Mouse (Mus musculus): ENCODE results near the gene Selenoh. TPM values are rescaled to one million over a fixed set of nuclear protein-coding genes. Genes with fewer than 3 reads are reported as not detected.

Gene Selenoh
- polyA plus RNA-seq, 1 experiment from 2014 or later, result 57.6 TPM

DNA sequence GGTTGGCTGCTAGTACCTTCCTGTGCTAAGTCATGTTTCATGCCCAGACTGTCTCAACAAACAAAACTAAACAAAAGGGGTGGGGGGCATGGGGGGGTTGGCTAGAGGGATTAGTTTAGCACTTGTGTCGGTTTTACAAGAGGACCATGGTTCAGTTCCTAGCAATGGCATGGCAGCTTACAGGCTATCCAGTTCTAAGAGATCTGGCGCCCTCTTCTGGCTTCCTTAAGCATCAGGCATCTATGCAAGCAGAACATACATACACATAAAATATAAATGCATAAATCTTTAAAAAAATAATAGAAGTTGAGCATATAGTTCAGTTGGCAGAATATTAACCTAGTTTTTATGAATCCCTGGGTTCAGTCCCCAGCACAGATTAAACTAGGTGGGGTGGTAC is 7.7 kb downstream of the Selenoh start:
- DNase-seq (peak; percentile 74), ATAC-seq (no peak)
- no peaks in the 10 kb centered on the region; the same call in 1 of the 2 replicates for H3K9me3 ChIP-seq (ENCODE audit: low read length)
- peaks cover 4% of the 10 kb centered on the region; the same call in 1 of the 2 replicates for H3K4me1 ChIP-seq (ENCODE audit: insufficient read depth)
- H3K36me3 ChIP-seq (replicated peaks; ENCODE audit: insufficient read depth, low read length), result no peaks in the 10 kb centered on the region
- no peak overlapping the region for H3K4me3 ChIP-seq (ENCODE audit: low read depth, low read length)
- no peak overlapping the region for H3K27ac ChIP-seq (ENCODE audit: low read depth)
- H3K9ac ChIP-seq (replicated peaks), result no peak overlapping the region
- H3K4me2 ChIP-seq (ENCODE audit: low read depth, low read length), result no peak overlapping the region
- 24% methylated on average over 2 of the region's 2 CpGs for WGBS (ENCODE audit: insufficient replicate concordance)
- no peaks in the 10 kb centered on the region for H3K27me3 ChIP-seq (ENCODE audit: insufficient read depth, low read length)
- TF ChIP-seq EP300 (IDR thresholded peaks at IDR 0.05; ENCODE audit: low read depth) (no peak), CTCF (IDR thresholded peaks at IDR 0.05; ENCODE audit: low read depth) (peak; percentile 75)

GRCm38 (mm10) chr2:84660253-84660652 is 10.3 kb downstream of the Selenoh start:
- WGBS (ENCODE audit: insufficient replicate concordance), result 40% methylated on average over 3 of the region's 3 CpGs
- Histone ChIP-seq H3K36me3 (replicated peaks; ENCODE audit: insufficient read depth, low read length) (no peaks in the 10 kb centered on the region), H3K27ac (ENCODE audit: low read depth) (peak overlapping the region; percentile 81), H3K27me3 (ENCODE audit: insufficient read depth, low read length) (no peaks in the 10 kb centered on the region), H3K4me3 (ENCODE audit: low read depth, low read length) (no peak overlapping the region), H3K4me1 (ENCODE audit: insufficient read depth) (peaks cover 4% of the 10 kb centered on the region; the same call in 1 of the 2 replicates), H3K4me2 (ENCODE audit: low read depth, low read length) (no peak overlapping the region), H3K9ac (replicated peaks) (no peak overlapping the region), H3K9me3 (ENCODE audit: low read length) (no peaks in the 10 kb centered on the region; the same call in 1 of the 2 replicates)
- TF ChIP-seq CTCF (IDR thresholded peaks at IDR 0.05; ENCODE audit: low read depth) (peak; percentile 84), EP300 (IDR thresholded peaks at IDR 0.05; ENCODE audit: low read depth) (no peak)
- DNase-seq (peak; percentile 49), ATAC-seq (peak; percentile 94)

DNA sequence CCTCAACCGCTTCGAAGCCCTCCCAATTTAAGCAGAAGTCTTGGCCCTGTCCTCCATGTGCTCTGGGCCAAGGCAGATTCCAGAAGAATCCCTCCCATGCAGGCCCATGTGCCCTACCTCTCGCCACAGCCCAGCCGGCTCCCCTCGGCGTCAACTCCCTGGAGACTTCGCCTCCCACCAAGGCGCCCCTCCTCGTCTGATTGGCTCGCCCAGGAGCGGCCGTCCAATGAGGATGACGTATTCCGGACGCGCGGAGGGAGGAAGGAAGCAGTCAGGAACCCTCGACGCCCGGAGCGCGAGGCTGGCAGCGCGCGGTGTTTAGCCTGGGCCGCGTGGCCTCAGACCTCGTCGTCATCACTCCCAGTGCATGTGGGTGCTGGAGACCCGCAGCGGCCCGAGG is 11.8 kb downstream of the Selenoh start, which contains the start of gene Btbd18:
Btbd18 (plus strand) TSS at position 274 of the 400 bp plus-strand sequence.
- Histone ChIP-seq H3K4me2 (ENCODE audit: low read depth, low read length) (no peak within 1 kb of the TSS), H3K27me3 (ENCODE audit: insufficient read depth, low read length) (no peaks in the 10 kb centered on the region), H3K27ac (ENCODE audit: low read depth) (peak within 1 kb of the TSS; percentile 81), H3K4me3 (ENCODE audit: low read depth, low read length) (no peak within 1 kb of the TSS), H3K36me3 (replicated peaks; ENCODE audit: insufficient read depth, low read length) (no peaks in the 10 kb centered on the region), H3K9me3 (ENCODE audit: low read length) (no peaks in the 10 kb centered on the region; the same call in 1 of the 2 replicates), H3K4me1 (ENCODE audit: insufficient read depth) (peaks cover 4% of the 10 kb centered on the region; the same call in 1 of the 2 replicates), H3K9ac (replicated peaks) (no peak within 1 kb of the TSS)
- no peak for DNase-seq
- TF ChIP-seq EP300 (IDR thresholded peaks at IDR 0.05; ENCODE audit: low read depth) (no peak), CTCF (IDR thresholded peaks at IDR 0.05; ENCODE audit: low read depth) (no peak)
- ATAC-seq, result no peak
- whole genome bisulfite sequencing (ENCODE audit: insufficient replicate concordance), result 91% methylated on average over 32 of the region's 32 CpGs

DNA sequence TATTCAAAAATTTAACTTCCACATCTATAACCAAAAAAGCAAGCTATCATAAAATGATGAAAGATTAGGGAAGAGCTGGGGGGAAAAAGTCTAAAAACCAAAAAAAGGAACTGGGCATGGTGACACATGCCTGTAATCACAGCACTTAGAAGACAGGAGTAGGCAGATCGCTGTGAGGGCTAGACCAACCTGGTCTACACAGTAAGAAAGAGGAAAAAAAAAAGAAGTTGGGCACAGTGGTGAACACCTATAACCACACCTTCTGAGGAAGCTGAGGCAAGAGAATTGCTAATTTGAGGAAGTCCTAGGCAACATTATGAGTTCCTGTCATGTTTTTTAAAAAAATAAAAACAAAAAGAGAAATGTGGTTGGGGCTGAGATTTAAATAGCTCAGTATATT is 14.7 kb downstream of the Selenoh start:
- WGBS (ENCODE audit: insufficient replicate concordance), result 21% methylated on average over 1 of the region's 1 CpGs
- Histone ChIP-seq H3K27ac (ENCODE audit: low read depth) (no peak overlapping the region), H3K9ac (replicated peaks) (no peak overlapping the region), H3K4me1 (ENCODE audit: insufficient read depth) (peaks cover 9% of the 10 kb centered on the region; the same call in 1 of the 2 replicates), H3K9me3 (ENCODE audit: low read length) (no peaks in the 10 kb centered on the region), H3K4me2 (ENCODE audit: low read depth, low read length) (no peak overlapping the region), H3K4me3 (ENCODE audit: low read depth, low read length) (no peak overlapping the region), H3K27me3 (ENCODE audit: insufficient read depth, low read length) (no peaks in the 10 kb centered on the region), H3K36me3 (replicated peaks; ENCODE audit: insufficient read depth, low read length) (no peaks in the 10 kb centered on the region)
- TF ChIP-seq CTCF (IDR thresholded peaks at IDR 0.05; ENCODE audit: low read depth), result no peak
- no peak for TF ChIP-seq EP300 (IDR thresholded peaks at IDR 0.05; ENCODE audit: low read depth)
- no peak for ATAC-seq
- DNase-seq, result no peak

DNA sequence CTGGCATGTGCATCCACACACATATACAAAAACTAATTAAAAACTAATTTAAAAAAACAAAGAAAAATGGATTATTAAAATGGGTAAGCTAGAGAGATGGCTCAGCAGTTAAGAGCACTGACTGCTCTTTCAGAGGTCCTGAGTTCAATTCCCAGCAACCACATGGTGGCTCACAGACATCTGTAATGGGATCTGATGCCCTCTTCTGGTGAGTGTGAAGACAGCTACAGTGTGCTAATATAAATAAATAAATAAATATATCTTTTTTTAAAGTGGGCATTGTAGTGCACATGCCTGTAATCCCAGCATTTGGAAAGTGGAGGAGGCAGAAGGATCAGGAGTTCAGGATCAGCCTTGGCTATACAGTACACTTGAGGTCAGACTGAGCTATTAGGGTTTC is 17.2 kb downstream of the Selenoh start:
- DNase-seq, result no peak
- no peak for ATAC-seq
- Histone ChIP-seq H3K27ac (ENCODE audit: low read depth) (no peak overlapping the region), H3K27me3 (ENCODE audit: insufficient read depth, low read length) (no peaks in the 10 kb centered on the region), H3K9ac (replicated peaks) (no peak overlapping the region), H3K4me1 (ENCODE audit: insufficient read depth) (0 out of 2 replicates have a peak, but pooled peaks cover 4% of the 10 kb centered on the region), H3K4me2 (ENCODE audit: low read depth, low read length) (no peak overlapping the region), H3K36me3 (replicated peaks; ENCODE audit: insufficient read depth, low read length) (no peaks in the 10 kb centered on the region), H3K4me3 (ENCODE audit: low read depth, low read length) (no peak overlapping the region), H3K9me3 (ENCODE audit: low read length) (no peaks in the 10 kb centered on the region)
- TF ChIP-seq EP300 (IDR thresholded peaks at IDR 0.05; ENCODE audit: low read depth) (no peak), CTCF (IDR thresholded peaks at IDR 0.05; ENCODE audit: low read depth) (peak; percentile 55)

DNA sequence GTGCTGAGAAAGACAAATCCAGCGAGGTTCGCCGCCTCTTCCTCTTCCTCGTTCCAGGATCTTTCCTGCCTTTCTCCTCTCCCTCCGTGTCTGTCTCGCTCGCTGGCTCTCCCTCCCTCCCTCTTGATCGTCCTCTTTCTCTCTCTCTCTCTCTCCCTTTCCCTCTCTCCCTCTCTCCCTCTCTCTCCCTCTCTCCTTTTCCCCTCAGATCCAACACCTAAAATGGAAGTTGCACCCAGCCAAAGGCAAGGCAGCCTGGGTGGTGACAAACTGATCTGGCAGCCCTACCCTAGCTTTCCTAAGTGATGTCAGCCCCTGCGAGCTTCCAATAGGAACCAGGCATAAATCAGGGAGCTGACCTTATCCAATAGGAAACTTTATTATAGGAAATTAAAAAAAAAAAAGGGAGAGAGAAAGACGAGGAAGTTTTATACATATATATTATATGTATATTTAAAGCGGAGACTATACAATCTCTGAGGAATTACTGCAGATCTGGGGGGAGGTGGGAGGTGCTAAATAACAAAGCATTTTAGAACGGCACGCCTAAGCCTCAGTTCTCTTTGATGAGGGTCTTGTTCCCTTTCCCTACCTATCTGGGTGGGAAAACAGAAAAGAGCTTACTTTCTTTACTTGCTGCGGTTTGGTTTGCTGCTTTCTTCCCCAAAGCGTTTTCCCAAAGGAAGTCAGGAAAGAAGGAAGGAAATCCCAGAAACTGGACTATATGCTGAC is 19.9 kb downstream of the Selenoh start, which contains the start of gene Ctnnd1:
Ctnnd1 (minus strand) TSS at position 302 of the 732 bp plus-strand sequence.
- WGBS (ENCODE audit: insufficient replicate concordance), result 2% methylated on average over 15 of the region's 15 CpGs
- Histone ChIP-seq H3K4me2 (ENCODE audit: low read depth, low read length) (peak within 1 kb of the TSS; percentile 74), H3K27me3 (ENCODE audit: insufficient read depth, low read length) (no peaks in the 10 kb centered on the region), H3K27ac (ENCODE audit: low read depth) (peak within 1 kb of the TSS; percentile 96), H3K9ac (replicated peaks) (peak within 1 kb of the TSS; percentile 85), H3K9me3 (ENCODE audit: low read length) (no peaks in the 10 kb centered on the region), H3K4me1 (ENCODE audit: insufficient read depth) (peaks cover 23% of the 10 kb centered on the region), H3K4me3 (ENCODE audit: low read depth, low read length) (peak within 1 kb of the TSS; percentile 73), H3K36me3 (replicated peaks; ENCODE audit: insufficient read depth, low read length) (no peaks in the 10 kb centered on the region)
- ATAC-seq (peak; percentile 97), DNase-seq (peak; percentile 75)
- TF ChIP-seq EP300 (IDR thresholded peaks at IDR 0.05; ENCODE audit: low read depth) (peak; percentile 28; the same call in 1 of the 2 replicates), CTCF (IDR thresholded peaks at IDR 0.05; ENCODE audit: low read depth) (no peak)

Data from liver, postnatal 0 days (tissue).